Mouse (Mus musculus): ENCODE data around the gene Tex12. TPM values are rescaled to one million over a fixed set of nuclear protein-coding genes. Genes with fewer than 3 reads are reported as not detected.
A peak's percentile ranks its signal among the peaks of the same experiment; 100 is the strongest.

Tex12 gene
- polyA plus RNA-seq (2015; fragmentation: Nextera tagmentation; extraction: Ambion mirVana): not detected in 2 replicates

DNA sequence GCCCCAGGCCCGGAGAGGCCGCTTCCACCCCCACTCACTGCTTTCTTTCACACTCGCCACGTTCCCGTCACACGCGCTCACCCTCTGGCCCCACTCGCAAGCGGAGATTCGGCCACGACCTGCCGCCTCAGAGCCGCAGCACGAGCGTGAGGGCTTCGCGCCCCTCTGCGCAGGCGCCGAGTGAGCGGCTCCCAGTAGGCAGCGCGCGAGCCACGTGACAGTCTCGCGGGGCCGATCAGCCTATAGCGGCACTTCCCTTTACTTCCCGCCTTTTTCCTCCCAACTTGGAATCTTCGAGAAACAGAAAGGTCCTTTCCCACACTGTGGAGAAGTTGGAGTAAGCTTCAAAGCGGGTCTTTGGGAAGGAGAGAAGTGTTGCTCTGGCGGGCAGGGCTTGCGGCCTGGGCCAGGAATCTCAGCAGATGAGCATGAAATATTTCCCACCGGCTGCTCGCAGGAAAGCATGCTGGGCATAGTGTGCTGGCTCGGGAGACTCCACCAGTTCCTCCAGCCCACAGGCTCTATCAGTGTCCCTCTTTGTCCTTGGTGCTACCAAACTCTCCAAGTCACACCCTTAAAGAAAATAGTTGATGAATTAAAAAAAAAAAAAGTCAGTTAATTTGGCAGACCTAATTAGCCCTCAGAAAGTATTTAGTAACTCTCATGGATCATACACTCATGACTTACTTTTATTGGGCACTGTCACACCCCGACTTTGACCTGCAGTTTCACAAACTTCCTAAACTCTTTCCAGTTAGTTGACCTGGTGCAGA is at the start of gene Tex12:
TSS of gene Tex12 (minus strand) at position 181 of the 773 bp plus-strand sequence.
- H3K27me3 ChIP-seq: no peaks in the 10 kb centered on the region
- no peaks in the 10 kb centered on the region for H3K36me3 ChIP-seq
- no peak within 1 kb of the TSS for H3K9ac ChIP-seq
- H3K4me2 ChIP-seq (replicated peaks): no peak within 1 kb of the TSS
- no peak for ATAC-seq (ENCODE audit: insufficient number of reproducible peaks, low FRiP score, low TSS enrichment, low read depth)
- no peak within 1 kb of the TSS for H3K4me3 ChIP-seq (replicated peaks)
- no peak within 1 kb of the TSS for H3K27ac ChIP-seq (replicated peaks)
- WGBS: 90% methylated on average over 38 of the region's 38 CpGs
- no peaks in the 10 kb centered on the region for H3K4me1 ChIP-seq
- no peaks in the 10 kb centered on the region for H3K9me3 ChIP-seq (replicated peaks)

DNA sequence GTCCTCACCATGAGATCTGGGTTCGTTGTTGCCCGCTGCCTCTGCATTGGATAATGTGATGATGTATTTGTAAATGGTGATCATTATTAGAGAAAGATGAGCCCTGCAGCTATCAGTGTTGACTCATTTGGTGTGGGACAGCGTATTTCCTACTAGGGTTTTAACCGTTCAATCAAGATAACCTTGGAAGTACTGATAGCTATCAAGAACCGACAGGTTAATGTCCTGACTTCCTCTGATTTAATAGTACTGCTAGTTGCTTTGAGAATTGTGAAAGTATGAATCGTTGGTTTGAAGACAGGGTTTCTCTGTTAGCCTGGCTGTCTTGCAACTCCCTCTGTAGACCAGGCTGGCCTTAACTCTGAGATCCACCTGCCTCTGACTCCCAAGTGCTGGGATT is 43.2 kb upstream of the Tex12 start:
- Histone ChIP-seq H3K4me3 (replicated peaks) (peak overlapping the region; percentile 72), H3K27me3 (no peaks in the 10 kb centered on the region), H3K4me2 (replicated peaks) (peak overlapping the region; percentile 80), H3K36me3 (peaks cover 36% of the 10 kb centered on the region), H3K9me3 (replicated peaks) (no peaks in the 10 kb centered on the region), H3K4me1 (peaks cover 25% of the 10 kb centered on the region), H3K27ac (replicated peaks) (peak overlapping the region; percentile 85), H3K9ac (peak overlapping the region; percentile 73)
- 2% methylated on average over 6 of the region's 6 CpGs for WGBS
- peak; percentile 5; the same call in 1 of the 2 replicates for ATAC-seq (ENCODE audit: insufficient number of reproducible peaks, low FRiP score, low TSS enrichment, low read depth)

DNA sequence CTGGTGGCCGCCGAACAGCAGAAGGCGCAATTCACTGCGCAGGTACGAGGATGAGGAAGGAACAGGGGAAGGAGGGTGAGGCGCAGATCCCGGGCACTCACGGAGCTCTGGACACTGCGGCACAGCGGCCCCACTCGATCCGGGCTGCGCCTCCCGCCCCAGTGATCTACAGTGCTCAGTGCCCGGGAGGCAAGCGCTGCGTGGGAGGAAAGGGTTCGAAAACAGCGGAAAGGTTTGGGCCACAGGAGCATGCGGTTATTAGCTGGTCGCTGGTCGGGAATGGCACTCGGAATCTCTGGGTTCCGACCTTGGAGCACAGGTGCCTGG is 42.8 kb upstream of the Tex12 start:
- peak; percentile 78 for ATAC-seq (ENCODE audit: insufficient number of reproducible peaks, low FRiP score, low TSS enrichment, low read depth)
- under 1% methylated on average over 24 of the region's 24 CpGs for WGBS
- Histone ChIP-seq H3K27ac (replicated peaks) (peak overlapping the region; percentile 85), H3K4me1 (peaks cover 25% of the 10 kb centered on the region), H3K36me3 (peaks cover 37% of the 10 kb centered on the region), H3K27me3 (no peaks in the 10 kb centered on the region), H3K9ac (peak overlapping the region; percentile 73), H3K4me3 (replicated peaks) (peak overlapping the region; percentile 72), H3K9me3 (replicated peaks) (no peaks in the 10 kb centered on the region), H3K4me2 (replicated peaks) (peak overlapping the region; percentile 80)

DNA sequence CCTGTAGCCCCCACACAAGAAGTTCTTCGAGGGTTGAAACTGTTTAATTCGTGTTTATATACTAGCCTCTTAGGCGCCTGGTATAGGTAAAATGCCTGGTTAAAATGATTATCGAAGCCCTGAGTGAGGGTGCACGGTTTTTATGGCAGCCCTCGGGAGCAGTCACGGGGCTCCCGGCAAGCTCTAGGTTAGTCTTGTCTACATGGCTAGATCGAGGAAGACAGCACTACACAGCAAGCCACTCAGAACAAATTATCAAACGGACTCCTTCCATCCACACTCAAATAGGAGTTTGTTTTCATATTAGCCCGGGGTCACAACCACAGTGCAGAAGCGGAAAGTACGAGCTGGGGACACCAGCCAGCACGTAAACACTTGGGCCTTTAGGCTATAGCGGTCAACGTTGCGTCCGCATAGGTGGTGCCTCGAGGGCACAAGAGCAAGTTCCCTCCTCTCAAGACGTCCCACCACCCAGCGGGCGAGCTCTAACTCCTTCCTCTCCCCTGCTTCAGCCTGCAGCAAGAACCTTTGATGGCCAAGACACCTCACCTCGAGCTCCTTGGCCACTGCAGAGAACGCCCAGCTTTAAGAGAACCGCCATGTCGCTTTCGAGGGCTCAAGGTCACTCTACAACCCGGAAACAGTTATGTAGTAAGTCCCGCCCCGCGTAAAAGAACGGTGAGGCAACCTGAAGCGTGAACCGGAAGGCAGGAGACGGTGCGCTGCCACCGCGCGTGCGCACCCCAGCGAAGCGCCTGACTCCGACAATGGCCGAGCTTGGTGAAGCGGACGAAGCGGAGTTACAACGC is 42.3 kb upstream of the Tex12 start, which contains the start of the genes Sdhd and Timm8b:
TSS of gene Sdhd (minus strand) at position 624 of the 809 bp plus-strand sequence.
TSS of gene Timm8b (plus strand) at position 722 of the 809 bp plus-strand sequence.
- peak within 1 kb of the TSS; percentile 73 for H3K9ac ChIP-seq
- peaks cover 39% of the 10 kb centered on the region for H3K36me3 ChIP-seq
- WGBS: under 1% methylated on average over 48 of the region's 48 CpGs
- H3K4me1 ChIP-seq: peaks cover 25% of the 10 kb centered on the region
- H3K4me2 ChIP-seq (replicated peaks): peak within 1 kb of the TSS; percentile 80
- peak within 1 kb of the TSS; percentile 85 for H3K27ac ChIP-seq (replicated peaks)
- no peaks in the 10 kb centered on the region for H3K9me3 ChIP-seq (replicated peaks)
- H3K4me3 ChIP-seq (replicated peaks): peak within 1 kb of the TSS; percentile 72
- no peaks in the 10 kb centered on the region for H3K27me3 ChIP-seq
- peak; percentile 98 for ATAC-seq (ENCODE audit: insufficient number of reproducible peaks, low FRiP score, low TSS enrichment, low read depth)

DNA sequence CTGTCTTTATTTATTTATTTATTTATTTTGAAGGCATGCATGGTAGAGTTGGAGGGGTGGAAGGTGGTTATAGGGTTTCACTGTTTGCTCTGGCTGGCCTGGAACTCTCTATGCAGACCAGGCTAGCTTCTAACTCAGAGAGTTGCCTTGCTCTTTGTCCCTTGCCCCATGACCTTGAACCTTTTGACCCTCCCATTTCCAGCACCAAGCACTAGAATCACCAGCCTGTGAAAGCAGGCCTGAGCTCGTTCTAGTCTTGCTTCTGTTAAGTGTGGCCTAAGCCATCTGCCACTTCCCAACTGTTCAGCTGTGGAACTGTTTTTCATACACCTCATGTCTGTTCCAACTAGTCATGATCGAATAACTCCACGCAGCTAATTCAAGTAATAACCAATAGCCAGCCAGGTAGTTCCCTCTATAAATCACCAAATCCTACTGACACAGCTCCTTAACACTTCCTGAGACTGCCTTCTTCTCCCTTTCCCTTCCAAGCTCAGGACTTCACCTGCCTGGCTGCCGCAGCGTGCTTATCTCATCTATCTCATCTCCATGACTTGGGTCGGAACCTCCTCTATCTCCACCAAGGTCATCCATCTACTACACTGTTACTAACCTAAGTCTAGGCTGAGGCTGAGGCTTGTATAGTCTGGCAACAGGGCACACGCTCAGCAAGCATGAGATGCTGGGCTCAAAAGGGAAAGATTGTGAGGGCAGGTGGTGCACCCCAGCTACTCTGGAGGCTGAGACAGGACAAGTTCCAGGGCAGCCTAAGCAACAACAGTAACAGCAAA is 41.1 kb upstream of the Tex12 start:
- peaks cover 44% of the 10 kb centered on the region for H3K36me3 ChIP-seq

DNA sequence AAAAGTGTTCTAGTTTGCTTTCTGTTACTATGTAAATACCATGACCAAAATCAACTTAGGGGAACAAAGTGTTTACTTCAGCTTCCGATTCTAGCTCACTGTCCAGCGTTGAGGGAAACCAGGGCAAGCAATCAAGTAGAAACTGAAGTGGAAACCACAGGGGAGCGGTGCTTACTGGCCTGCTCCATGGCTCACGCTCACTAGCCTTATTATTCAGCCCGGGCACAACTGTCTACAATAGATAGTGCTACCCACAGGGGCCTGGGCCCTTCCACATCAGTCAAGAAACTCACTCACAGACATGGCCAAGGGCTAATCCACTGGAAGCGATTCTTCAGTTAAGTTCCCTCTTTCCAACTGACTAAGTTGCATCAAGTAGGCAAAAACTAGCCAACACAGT is 40.4 kb upstream of the Tex12 start:
- H3K9ac ChIP-seq: no peak overlapping the region
- no peaks in the 10 kb centered on the region for H3K9me3 ChIP-seq (replicated peaks)
- H3K4me2 ChIP-seq (replicated peaks): no peak overlapping the region
- no peaks in the 10 kb centered on the region for H3K27me3 ChIP-seq
- peaks cover 25% of the 10 kb centered on the region for H3K4me1 ChIP-seq
- H3K27ac ChIP-seq (replicated peaks): no peak overlapping the region
- ATAC-seq (ENCODE audit: insufficient number of reproducible peaks, low FRiP score, low TSS enrichment, low read depth): no peak
- 90% methylated on average over 6 of the region's 6 CpGs for WGBS
- peaks cover 46% of the 10 kb centered on the region for H3K36me3 ChIP-seq
- no peak overlapping the region for H3K4me3 ChIP-seq (replicated peaks)

More for the DNA sequence above, 41.1 kb upstream of the Tex12 start:
- Histone ChIP-seq H3K27me3 (no peaks in the 10 kb centered on the region), H3K27ac (replicated peaks) (no peak overlapping the region), H3K9me3 (replicated peaks) (no peaks in the 10 kb centered on the region), H3K9ac (peak overlapping the region; percentile 57; the same call in 1 of the 2 replicates), H3K4me3 (replicated peaks) (peak overlapping the region; percentile 72), H3K4me1 (peaks cover 25% of the 10 kb centered on the region), H3K4me2 (replicated peaks) (peak overlapping the region; percentile 80)
- no peak for ATAC-seq (ENCODE audit: insufficient number of reproducible peaks, low FRiP score, low TSS enrichment, low read depth)
- WGBS: 88% methylated on average over 7 of the region's 7 CpGs

DNA sequence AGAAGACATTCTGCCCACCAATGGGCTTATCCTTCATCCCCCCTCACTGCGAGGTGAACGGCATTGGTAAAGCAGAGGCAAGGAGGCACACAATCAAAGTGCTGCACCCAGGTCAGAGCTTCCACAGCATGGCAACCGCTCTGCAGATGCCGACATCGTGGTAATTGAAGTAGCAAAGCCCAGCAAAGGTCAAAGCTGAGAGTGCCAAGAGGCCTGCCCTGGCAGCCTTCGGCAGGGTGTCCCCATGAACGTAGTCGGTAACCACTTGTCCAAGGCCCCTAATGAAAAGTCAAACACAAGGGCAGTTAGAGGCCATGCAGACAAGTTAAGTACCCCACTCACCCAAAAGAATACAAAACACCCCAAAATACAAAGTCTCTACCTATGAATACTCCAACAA is 35.8 kb upstream of the Tex12 start:
- WGBS: 92% methylated on average over 8 of the region's 8 CpGs
- no peak overlapping the region for H3K4me2 ChIP-seq (replicated peaks)

DNA sequence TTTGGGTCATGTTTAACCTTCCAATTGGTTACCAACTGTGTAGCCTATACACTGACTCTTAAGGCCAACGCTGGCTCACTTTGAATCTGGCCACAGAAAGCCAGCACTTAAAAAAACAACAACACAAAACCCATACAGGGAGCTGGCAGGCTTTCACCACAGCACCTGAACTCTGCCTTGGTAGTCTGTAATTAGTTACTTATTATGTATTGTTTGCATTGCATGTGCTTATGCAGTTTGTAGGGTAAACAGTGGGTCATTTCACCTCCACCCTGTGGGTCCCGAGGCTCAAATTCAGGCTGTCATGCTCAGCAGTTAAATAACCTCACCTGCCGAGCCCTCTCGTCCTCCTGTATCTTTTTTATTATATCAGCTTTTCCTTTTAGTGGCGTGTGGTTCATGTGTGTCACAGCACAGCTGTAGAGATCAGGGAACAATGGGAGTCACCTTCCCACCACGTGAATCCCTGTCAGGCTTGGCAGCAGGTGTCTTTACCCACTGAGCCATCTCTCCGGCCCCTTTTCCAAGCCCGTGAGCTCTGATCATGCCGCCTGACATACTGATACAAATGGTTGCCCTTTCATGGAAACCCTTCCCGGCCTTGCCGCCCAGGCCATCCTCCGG is 33.8 kb upstream of the Tex12 start:
- H3K4me1 ChIP-seq: no peaks in the 10 kb centered on the region
- 77% methylated on average over 12 of the region's 12 CpGs for WGBS
- H3K27ac ChIP-seq (replicated peaks): no peak overlapping the region
- no peaks in the 10 kb centered on the region for H3K9me3 ChIP-seq (replicated peaks)
- H3K27me3 ChIP-seq: no peaks in the 10 kb centered on the region
- H3K9ac ChIP-seq: no peak overlapping the region
- H3K4me2 ChIP-seq (replicated peaks): no peak overlapping the region
- ATAC-seq (ENCODE audit: insufficient number of reproducible peaks, low FRiP score, low TSS enrichment, low read depth): no peak
- H3K36me3 ChIP-seq: peaks cover 48% of the 10 kb centered on the region
- H3K4me3 ChIP-seq (replicated peaks): no peak overlapping the region

More for the DNA sequence above, 35.8 kb upstream of the Tex12 start:
- no peak for ATAC-seq (ENCODE audit: insufficient number of reproducible peaks, low FRiP score, low TSS enrichment, low read depth)
- Histone ChIP-seq H3K27ac (replicated peaks) (no peak overlapping the region), H3K27me3 (no peaks in the 10 kb centered on the region), H3K9me3 (replicated peaks) (no peaks in the 10 kb centered on the region), H3K4me1 (peaks cover 5% of the 10 kb centered on the region), H3K4me3 (replicated peaks) (no peak overlapping the region), H3K9ac (no peak overlapping the region), H3K36me3 (peaks cover 53% of the 10 kb centered on the region)

DNA sequence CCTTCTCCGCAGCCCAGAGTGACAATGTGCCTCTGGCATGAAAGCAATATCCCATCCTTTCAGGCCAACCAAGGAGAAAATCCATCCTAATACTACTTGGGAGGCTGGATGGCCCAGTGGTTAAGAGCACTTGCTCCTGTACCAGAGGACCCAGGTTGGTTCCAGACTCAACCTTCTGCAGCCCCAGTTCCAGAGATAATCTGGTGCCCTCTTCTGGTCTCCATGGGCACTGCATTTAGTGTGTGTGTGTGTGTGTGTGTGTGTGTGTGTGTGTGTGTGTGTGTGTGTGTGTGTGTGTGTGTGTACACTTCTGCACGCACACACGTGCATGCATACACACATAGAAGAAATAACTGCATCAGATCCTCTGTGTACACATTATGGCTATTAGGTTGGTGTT is 32.4 kb upstream of the Tex12 start:
- H3K9ac ChIP-seq: no peak overlapping the region
- no peaks in the 10 kb centered on the region for H3K27me3 ChIP-seq
- ATAC-seq (ENCODE audit: insufficient number of reproducible peaks, low FRiP score, low TSS enrichment, low read depth): no peak
- no peak overlapping the region for H3K4me2 ChIP-seq (replicated peaks)
- no peaks in the 10 kb centered on the region for H3K9me3 ChIP-seq (replicated peaks)
- no peaks in the 10 kb centered on the region for H3K4me1 ChIP-seq
- H3K27ac ChIP-seq (replicated peaks): no peak overlapping the region
- peaks cover 36% of the 10 kb centered on the region for H3K36me3 ChIP-seq
- WGBS: 66% methylated on average over 3 of the region's 3 CpGs
- H3K4me3 ChIP-seq (replicated peaks): no peak overlapping the region

DNA sequence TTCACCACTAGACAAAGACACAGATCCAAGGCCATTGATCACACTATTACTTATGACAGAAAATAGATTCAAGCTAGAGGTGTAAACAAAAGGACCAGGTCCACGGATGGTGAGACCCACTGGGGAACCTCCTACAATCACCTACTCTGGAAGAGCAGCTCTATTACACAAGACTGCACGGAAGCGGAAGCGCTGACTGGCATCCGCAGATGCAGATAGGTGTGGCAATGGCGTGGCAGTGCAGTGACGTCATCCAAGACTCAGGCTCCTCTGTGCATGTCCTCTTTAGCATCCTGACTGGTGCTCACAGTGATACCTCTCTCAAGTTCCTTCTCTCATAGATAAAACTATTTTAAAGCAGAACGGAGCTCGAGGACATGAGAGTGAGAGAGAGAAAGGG is 31.8 kb upstream of the Tex12 start:
- Histone ChIP-seq H3K36me3 (peaks cover 30% of the 10 kb centered on the region), H3K4me1 (no peaks in the 10 kb centered on the region), H3K27ac (replicated peaks) (no peak overlapping the region), H3K9me3 (replicated peaks) (no peaks in the 10 kb centered on the region), H3K4me2 (replicated peaks) (no peak overlapping the region), H3K9ac (no peak overlapping the region), H3K4me3 (replicated peaks) (no peak overlapping the region), H3K27me3 (no peaks in the 10 kb centered on the region)
- no peak for ATAC-seq (ENCODE audit: insufficient number of reproducible peaks, low FRiP score, low TSS enrichment, low read depth)
- WGBS: 88% methylated on average over 9 of the region's 9 CpGs

All from embryonic facial prominence, embryonic 15.5 days (tissue).